Mouse (Mus musculus) midbrain, embryonic 11.5 days (tissue): ENCODE data around the gene Spint5. TPM values are rescaled to one million over a fixed set of nuclear protein-coding genes. Genes with fewer than 3 reads are reported as not detected.
"Not testable (repeated sequence)": the region's sequence is repeated elsewhere in the genome, so short reads cannot be mapped to it uniquely, and the experiment has no call there.

ENCODE experiments used
- ATAC-seq: fragments of 200-750 bp; cut with Nextera tagmentation; 2 replicates; pipeline ENCODE4 v1.8.0; 2017; ENCODE audit warnings: moderate TSS enrichment, moderate library complexity; ENCODE audit not compliant: low FRiP score
- DNase-seq: peaks from one replicate; pipeline ENCODE4 v3.0.0; 2015; ENCODE audit warnings: low spot score; ENCODE audit errors: missing footprints
- H3K27ac ChIP-seq: fragments of 300-500 bp; sonication (generic); 2 replicates; pipeline ENCODE4 v1.5.1; 2014; ENCODE audit warnings: low read depth, low read length
- H3K27me3 ChIP-seq: fragments of 300-500 bp; sonication (generic); 2 replicates; pipeline ENCODE4 v1.6.1; 2014; ENCODE audit warnings: mild to moderate bottlenecking, low read length, moderate library complexity, mixed read lengths; ENCODE audit not compliant: control insufficient read depth, insufficient read depth
- H3K36me3 ChIP-seq: fragments of 300-500 bp; sonication (generic); 2 replicates; pipeline ENCODE4 v1.6.1; 2014; ENCODE audit warnings: mild to moderate bottlenecking, low read length, moderate library complexity, mixed read lengths; ENCODE audit not compliant: control insufficient read depth, insufficient read depth
- H3K4me1 ChIP-seq: fragments of 300-500 bp; sonication (generic); 2 replicates; pipeline ENCODE4 v1.6.1; 2014; ENCODE audit warnings: low read length; ENCODE audit not compliant: control insufficient read depth, insufficient read depth
- H3K4me2 ChIP-seq: fragments of 300-500 bp; sonication (generic); 2 replicates; pipeline ENCODE4 v1.6.1; 2014; ENCODE audit warnings: mild to moderate bottlenecking, moderate library complexity
- H3K4me3 ChIP-seq: fragments of 300-500 bp; sonication (generic); 2 replicates; pipeline ENCODE4 v1.5.1; 2014; ENCODE audit warnings: low read depth, low read length
- H3K9ac ChIP-seq: fragments of 300-500 bp; sonication (generic); 2 replicates; pipeline ENCODE4 v1.6.1; 2014; ENCODE audit warnings: low read length
- H3K9me3 ChIP-seq: fragments of 300-500 bp; sonication (generic); 2 replicates; pipeline ENCODE4 v1.6.1; 2016; ENCODE audit warnings: low read length; ENCODE audit not compliant: control insufficient read depth
- WGBS: fragments of 180-500 bp; shearing (Covaris S2); extraction: QIAGEN DNeasy Blood & Tissue Kit; methylation state at CpG from one replicate; pipeline ENCODE4 v1.1.7; 2014; 5-methylcytosine and 5-hydroxymethylcytosine counted together
- polyA plus RNA-seq: library from polyadenylated mRNA; unstranded; fragments of >200 nt; fragmentation: Nextera tagmentation; extraction: Ambion mirVana; gene quantifications from 2 replicates; pipeline ENCODE4 v1.2.1, GENCODE M21; 2014

The Spint5 gene
- polyA plus RNA-seq, 1 experiment from 2014 or later = not detected

DNA sequence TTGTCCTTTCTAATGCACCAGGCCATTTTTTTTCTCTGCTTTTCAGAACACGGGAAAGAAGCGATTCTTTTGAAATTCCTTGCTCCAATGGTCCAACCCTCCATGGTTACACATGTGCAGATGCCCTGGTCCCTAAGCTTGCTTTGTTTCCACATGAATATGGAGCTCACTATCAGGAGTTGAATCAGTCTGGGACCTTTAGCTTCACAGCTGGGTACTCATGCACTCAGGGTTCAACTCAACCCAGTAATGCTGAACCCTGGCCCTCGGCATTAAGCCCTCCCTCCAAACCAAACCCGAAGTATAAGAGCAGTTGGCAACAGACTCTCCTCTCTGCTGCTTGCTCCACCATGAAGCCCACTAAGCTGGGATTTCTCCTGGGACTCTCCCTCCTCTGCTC, 16.9 kb upstream of the Spint5 start, which contains the start of gene Spint4:
Spint4 (plus strand) TSS at position 301 of the 400 bp plus-strand sequence.
- H3K4me2 ChIP-seq = no peak within 1 kb of the TSS
- no peaks in the 10 kb centered on the region for H3K9me3 ChIP-seq
- no peaks in the 10 kb centered on the region for H3K27me3 ChIP-seq
- no peaks in the 10 kb centered on the region for H3K4me1 ChIP-seq
- whole genome bisulfite sequencing = 76% methylated on average over 4 of the region's 4 CpGs
- H3K4me3 ChIP-seq = no peak within 1 kb of the TSS
- DNase-seq = no peak
- no peaks in the 10 kb centered on the region for H3K36me3 ChIP-seq
- H3K27ac ChIP-seq = no peak within 1 kb of the TSS
- no peak within 1 kb of the TSS for H3K9ac ChIP-seq
- no peak for ATAC-seq

DNA sequence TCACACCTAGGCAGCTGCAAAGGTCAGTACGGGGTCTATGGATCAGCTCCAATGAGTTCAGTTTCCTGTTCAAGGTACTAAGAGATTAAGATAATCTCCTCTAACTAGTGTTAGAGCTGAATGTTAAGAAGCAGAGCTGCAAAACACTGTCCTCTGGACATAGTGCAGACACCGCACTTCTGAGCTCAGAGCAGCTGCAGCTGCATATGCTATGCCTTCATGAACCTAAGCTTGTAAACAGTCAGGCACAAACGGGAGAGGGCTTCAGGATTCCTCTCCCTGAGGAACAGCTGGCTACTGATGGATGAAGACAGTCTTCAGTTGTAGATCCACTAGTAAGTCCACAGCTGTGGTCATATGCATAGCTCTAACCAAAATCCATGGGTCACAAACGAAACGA, 14.1 kb upstream of the Spint5 start:
- no peak for DNase-seq
- WGBS = 81% methylated on average over 5 of the region's 5 CpGs
- Histone ChIP-seq H3K27me3 (no peaks in the 10 kb centered on the region), H3K4me1 (no peaks in the 10 kb centered on the region), H3K27ac (no peak overlapping the region), H3K4me3 (no peak overlapping the region), H3K36me3 (no peaks in the 10 kb centered on the region), H3K9me3 (no peaks in the 10 kb centered on the region), H3K9ac (no peak overlapping the region), H3K4me2 (no peak overlapping the region)
- no peak for ATAC-seq

DNA sequence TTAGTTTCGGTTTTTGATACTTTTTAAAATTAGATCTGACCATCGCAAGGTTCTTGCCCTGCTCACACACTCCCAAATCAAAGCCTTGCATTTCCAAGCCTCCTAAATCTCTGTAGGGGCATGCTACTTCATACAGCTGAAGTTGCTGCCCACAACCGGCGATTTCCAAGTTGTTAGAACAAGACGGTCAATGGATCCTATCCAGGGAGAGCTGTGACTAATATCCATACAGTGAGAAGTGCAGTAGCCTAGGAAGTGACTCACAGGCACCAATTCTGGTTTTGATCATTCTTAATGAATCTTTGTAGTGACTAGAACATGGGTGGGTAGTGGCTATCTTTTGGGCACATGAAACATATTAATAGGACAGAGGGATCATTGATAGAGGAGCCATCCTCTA, 13.3 kb upstream of the Spint5 start:
- no peaks in the 10 kb centered on the region for H3K27me3 ChIP-seq
- H3K36me3 ChIP-seq = no peaks in the 10 kb centered on the region
- no peak overlapping the region for H3K4me2 ChIP-seq
- no peak overlapping the region for H3K9ac ChIP-seq
- H3K4me3 ChIP-seq = no peak overlapping the region
- H3K9me3 ChIP-seq = no peaks in the 10 kb centered on the region
- H3K27ac ChIP-seq = no peak overlapping the region
- ATAC-seq = no peak
- WGBS = 92% methylated on average over 5 of the region's 5 CpGs
- no peaks in the 10 kb centered on the region for H3K4me1 ChIP-seq
- DNase-seq = no peak

DNA sequence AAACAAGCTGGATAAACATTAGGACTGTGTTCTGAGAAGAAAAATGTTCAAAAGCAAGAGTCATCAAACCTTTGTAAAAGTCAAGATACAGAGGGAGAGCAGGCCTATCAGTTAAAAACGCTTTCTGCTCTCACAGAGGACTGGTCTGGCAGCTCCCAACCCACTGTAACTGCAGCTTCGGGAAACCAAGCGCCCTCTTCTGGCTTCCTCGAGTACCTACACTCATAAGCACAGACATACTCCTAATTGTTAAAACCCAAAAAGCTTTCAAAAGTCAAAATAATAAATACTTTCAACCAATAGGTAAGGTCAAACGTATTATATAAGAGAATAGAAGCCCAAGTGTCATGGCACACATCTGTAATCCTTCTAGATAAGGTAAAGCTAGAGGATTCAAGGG, 10.9 kb upstream of the Spint5 start:
- Histone ChIP-seq H3K27ac (no peak overlapping the region), H3K9me3 (no peaks in the 10 kb centered on the region), H3K27me3 (no peaks in the 10 kb centered on the region), H3K4me2 (no peak overlapping the region), H3K9ac (no peak overlapping the region), H3K36me3 (no peaks in the 10 kb centered on the region), H3K4me1 (no peaks in the 10 kb centered on the region), H3K4me3 (no peak overlapping the region)
- WGBS = 74% methylated on average over 5 of the region's 5 CpGs
- no peak for ATAC-seq
- no peak for DNase-seq

DNA sequence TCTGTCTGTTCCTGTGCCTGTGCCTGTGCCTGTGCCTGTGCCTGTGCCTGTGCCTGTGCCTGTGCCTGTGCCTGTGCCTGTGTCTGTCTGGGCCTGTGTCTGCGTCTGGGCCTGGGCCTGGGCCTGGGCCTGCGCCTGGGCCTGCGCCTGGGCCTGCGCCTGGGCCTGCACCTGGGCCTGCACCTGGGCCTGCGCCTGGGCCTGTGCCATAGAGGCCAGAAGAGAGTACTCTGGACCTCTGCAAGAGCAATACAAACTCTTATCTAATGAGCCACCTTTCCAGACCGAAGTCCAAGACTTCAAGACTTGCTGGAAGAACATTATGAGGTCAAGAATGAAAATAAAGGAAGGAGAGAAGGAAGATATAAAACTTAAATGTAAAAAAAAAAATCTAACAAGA, 9.8 kb upstream of the Spint5 start:
- H3K4me3 ChIP-seq = no peak overlapping the region
- H3K9me3 ChIP-seq = no peaks in the 10 kb centered on the region
- no peak overlapping the region for H3K27ac ChIP-seq
- H3K4me2 ChIP-seq = no peak overlapping the region
- no peaks in the 10 kb centered on the region for H3K4me1 ChIP-seq
- 95% methylated on average over 6 of the region's 6 CpGs for WGBS
- no peak for DNase-seq
- no peak overlapping the region for H3K9ac ChIP-seq
- no peaks in the 10 kb centered on the region for H3K27me3 ChIP-seq
- ATAC-seq = no peak
- H3K36me3 ChIP-seq = no peaks in the 10 kb centered on the region

DNA sequence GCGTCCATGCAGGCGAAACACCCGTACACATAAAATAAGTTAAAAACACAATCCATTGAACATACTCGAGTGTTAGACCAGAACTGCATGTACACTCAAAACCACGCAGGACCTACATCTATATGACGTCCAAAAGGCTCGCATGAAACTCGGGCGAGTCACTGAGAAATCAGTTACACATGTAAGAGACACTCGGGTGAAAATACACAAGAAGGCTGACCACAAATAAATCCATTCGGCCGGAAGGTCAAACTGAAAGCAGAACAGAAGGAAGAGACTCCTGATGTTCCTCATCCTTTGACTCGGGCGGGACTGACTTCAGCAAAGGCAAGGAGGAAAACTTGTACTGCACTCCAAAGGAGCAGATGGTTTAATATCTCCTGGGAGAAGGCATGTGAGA, 9.1 kb upstream of the Spint5 start:
- ATAC-seq = no peak
- Histone ChIP-seq H3K27ac (no peak overlapping the region), H3K27me3 (no peaks in the 10 kb centered on the region), H3K4me3 (no peak overlapping the region), H3K4me1 (no peaks in the 10 kb centered on the region), H3K9ac (no peak overlapping the region), H3K4me2 (no peak overlapping the region), H3K36me3 (no peaks in the 10 kb centered on the region), H3K9me3 (no peaks in the 10 kb centered on the region)
- no peak for DNase-seq
- WGBS = 90% methylated on average over 14 of the region's 14 CpGs

DNA sequence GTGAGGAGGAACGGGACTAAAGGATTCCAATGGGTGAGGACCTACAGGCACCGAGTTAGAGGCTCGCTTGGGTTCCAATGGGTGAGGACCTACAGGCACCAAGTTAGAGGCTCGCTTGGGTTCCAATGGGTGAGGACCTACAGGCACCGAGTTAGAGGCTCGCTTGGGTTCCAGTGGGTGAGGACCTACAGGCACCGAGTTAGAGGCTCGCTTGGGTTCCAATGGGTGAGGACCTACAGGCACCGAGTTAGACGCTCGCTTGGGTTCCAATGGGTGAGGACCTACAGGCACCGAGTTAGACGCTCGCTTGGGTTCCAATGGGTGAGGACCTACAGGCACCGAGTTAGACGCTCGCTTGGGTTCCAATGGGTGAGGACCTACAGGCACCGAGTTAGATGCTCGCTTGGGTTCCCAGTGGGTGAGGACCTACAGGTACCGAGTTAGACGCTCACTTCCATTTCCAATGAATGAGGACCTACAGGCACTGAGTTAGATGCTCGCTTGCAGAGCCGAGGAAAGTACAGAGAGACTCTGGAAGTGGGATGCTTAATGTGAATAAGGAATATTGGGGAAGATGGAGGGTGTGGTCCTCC, 1.2 kb downstream of the Spint5 start:
- not testable (repeated sequence) for H3K9me3 ChIP-seq, H3K36me3 ChIP-seq, H3K4me2 ChIP-seq, H3K4me1 ChIP-seq, H3K9ac ChIP-seq, DNase-seq, ATAC-seq, H3K4me3 ChIP-seq, H3K27me3 ChIP-seq, H3K27ac ChIP-seq
- 88% methylated on average over 20 of the region's 23 CpGs for WGBS

DNA sequence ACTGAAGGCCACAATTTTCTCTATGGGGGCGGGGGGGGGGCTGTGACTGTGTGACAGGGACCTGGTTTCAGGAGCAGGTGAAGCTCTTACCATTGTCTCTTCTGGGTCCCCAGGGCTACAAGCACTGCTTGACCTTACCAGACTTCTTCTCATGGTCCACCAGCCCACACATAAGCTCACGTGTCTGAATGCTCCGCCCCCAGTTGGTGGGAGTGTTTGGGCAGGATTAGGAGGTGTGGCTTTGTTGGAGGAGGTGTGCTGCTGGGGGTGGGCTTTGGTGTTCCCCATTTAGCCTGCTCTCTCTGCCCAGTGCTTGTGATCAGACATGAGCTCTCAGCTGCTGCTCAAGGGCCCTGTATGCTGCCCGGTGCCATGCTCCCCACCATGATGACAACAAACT, 8.2 kb downstream of the Spint5 start:
- no peak overlapping the region for H3K27ac ChIP-seq
- no peak overlapping the region for H3K9ac ChIP-seq
- no peaks in the 10 kb centered on the region for H3K4me1 ChIP-seq
- H3K4me2 ChIP-seq = no peak overlapping the region
- no peak for DNase-seq
- no peak for ATAC-seq
- H3K9me3 ChIP-seq = no peaks in the 10 kb centered on the region
- 55% methylated on average over 4 of the region's 4 CpGs for WGBS
- H3K27me3 ChIP-seq = no peaks in the 10 kb centered on the region
- no peak overlapping the region for H3K4me3 ChIP-seq
- no peaks in the 10 kb centered on the region for H3K36me3 ChIP-seq

DNA sequence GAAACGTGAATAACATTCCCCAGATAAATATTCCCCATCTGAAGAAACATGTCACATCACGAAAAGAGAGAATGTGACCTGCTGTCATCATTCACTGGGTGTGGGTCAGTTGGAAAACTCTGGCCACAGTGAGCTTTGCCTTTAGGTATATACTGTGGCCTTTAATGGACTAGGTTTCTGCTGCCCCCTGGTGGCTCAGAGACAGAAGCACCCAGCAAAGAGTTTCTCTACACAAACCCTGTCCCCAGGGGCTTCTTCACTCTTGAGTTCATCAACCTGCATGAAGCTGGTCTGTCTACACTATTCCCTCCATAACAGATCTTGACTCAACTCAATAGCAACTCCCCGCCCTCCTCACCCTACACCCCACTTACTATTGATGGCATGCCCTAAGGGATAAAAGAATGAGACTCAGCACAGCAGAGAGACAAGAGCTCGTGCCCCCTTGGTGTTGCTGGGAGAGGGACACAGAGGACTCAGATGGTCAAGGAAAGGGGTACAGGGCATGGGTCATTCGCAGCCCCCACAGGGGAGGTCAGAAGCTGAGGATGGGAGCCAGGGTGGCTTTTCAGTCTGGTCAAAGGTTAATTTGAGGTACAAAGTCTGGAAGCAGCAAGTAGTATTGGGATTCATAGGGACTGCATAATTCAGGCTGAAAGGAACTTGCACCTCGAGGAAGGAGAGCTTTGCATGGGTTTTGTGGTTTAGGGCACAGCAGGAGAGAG, 11.0 kb downstream of the Spint5 start:
- Histone ChIP-seq H3K4me1 (no peaks in the 10 kb centered on the region), H3K27ac (no peak overlapping the region), H3K4me2 (no peak overlapping the region), H3K36me3 (no peaks in the 10 kb centered on the region), H3K9ac (no peak overlapping the region), H3K4me3 (no peak overlapping the region), H3K9me3 (no peaks in the 10 kb centered on the region), H3K27me3 (no peaks in the 10 kb centered on the region)
- 22% methylated on average over 6 of the region's 6 CpGs for WGBS
- peak; percentile 52; the same call in 1 of the 2 replicates for ATAC-seq
- DNase-seq = peak; percentile 94
